Mouse (Mus musculus) myocyte (in vitro differentiated cells): Measurements from ENCODE around the gene Fam173a.
A peak's percentile ranks its signal among the peaks of the same experiment; 100 is the strongest.

Source experiments
- E2F4 ChIP-seq: IDR thresholded peaks from one replicate; pipeline ENCODE4 v1.6.1; 2011; ENCODE audit warnings: mild to moderate bottlenecking, control low read depth, moderate library complexity; ENCODE audit not compliant: insufficient read depth
- MAX ChIP-seq: IDR thresholded peaks from one replicate; pipeline ENCODE4 v1.6.1; 2011; ENCODE audit warnings: low read depth, mild to moderate bottlenecking, control low read depth
- MYOD1 ChIP-seq, 3 experiments: IDR thresholded peaks; one replicate each; pipeline ENCODE4 v1.6.1; 2011; ENCODE audit warnings: control low read depth in 2 of 3, low read depth in 2 of 3, mild to moderate bottlenecking in 2 of 3, moderate library complexity in 1 of 3; ENCODE audit not compliant: insufficient read length in 2 of 3, control insufficient read depth in 1 of 3
- MYOG ChIP-seq, 3 experiments: IDR thresholded peaks; one replicate each; pipeline ENCODE4 v1.6.1; 2011; ENCODE audit warnings: control low read depth in 2 of 3, low read depth in 2 of 3, mild to moderate bottlenecking in 2 of 3; ENCODE audit not compliant: insufficient read length in 2 of 3, control insufficient read depth in 1 of 3, insufficient read depth in 1 of 3
- POLR2A ChIP-seq: IDR thresholded peaks from one replicate; pipeline ENCODE4 v1.6.1; 2011; ENCODE audit warnings: low read depth, mild to moderate bottlenecking, control low read depth, moderate library complexity; ENCODE audit not compliant: insufficient read length
- POLR2AphosphoS2 ChIP-seq: IDR thresholded peaks from one replicate; pipeline ENCODE4 v1.6.1; 2011; ENCODE audit warnings: low read depth, control low read depth; ENCODE audit not compliant: insufficient read length
- SRF ChIP-seq: IDR thresholded peaks from one replicate; pipeline ENCODE4 v1.6.1; 2011; ENCODE audit warnings: low read depth; ENCODE audit not compliant: control insufficient read depth, insufficient read length
- USF1 ChIP-seq: IDR thresholded peaks from one replicate; pipeline ENCODE4 v1.6.1; 2011; ENCODE audit warnings: low read depth, mild to moderate bottlenecking, control low read depth, moderate library complexity

DNA sequence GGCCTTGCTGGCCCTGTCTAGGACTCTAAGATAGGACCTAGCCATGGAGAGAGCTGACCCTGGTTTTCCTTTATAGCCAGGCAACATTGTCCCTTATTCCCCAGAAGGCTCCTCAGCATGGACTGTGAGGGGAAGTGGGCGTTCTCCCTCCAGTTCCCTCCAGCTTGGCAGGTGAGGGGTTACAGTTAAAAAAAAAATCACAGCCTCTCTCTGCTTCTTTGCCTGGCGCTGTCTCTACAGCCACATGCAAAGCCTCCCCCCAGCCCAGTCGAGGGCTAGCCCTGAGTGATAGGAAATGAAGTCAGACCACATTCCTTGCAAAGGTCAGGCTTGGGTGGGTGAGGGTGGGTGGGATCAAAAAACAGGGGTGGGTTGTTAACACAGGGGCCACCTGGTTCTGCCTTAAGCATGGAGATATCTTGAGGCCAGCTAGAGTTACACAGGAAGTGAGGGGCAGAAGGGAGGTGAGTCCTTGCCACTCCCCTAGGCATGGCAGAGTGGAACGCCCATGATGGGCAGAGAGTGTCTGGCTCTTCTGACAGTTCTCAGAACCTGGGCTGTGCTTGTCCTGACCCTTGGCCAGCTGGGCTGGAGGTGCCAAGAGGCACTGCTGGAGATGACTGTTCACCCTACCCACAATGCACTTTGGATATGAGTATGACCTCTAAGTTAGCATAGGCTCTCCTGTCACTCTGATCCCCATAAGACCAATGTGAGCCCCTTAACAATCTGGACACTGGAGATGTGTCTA is 36.9 kb downstream of the Fam173a start:
- TF ChIP-seq POLR2A, result no peak
- TF ChIP-seq POLR2AphosphoS2, result no peak
- TF ChIP-seq USF1, result no peak
- TF ChIP-seq MAX, result no peak
- no peak for TF ChIP-seq E2F4
- TF ChIP-seq MYOD1 (IDR thresholded peaks at IDR 0.05; ENCODE audit: control insufficient read depth in 1 of 3, insufficient read length in 2 of 3, low read depth in 2 of 3), result peak in 1 of 3 experiments; percentile 66
- TF ChIP-seq MYOG (IDR thresholded peaks at IDR 0.05; ENCODE audit: control insufficient read depth in 1 of 3, insufficient read depth in 1 of 3, insufficient read length in 2 of 3, low read depth in 2 of 3), result peak in 1 of 3 experiments; percentile 70
- no peak for TF ChIP-seq SRF
